Mouse (Mus musculus) lung, embryonic 16.5 days (tissue): ENCODE data around the gene Tnfrsf4. TPM values are rescaled to one million over a fixed set of nuclear protein-coding genes. Genes with fewer than 3 reads are reported as not detected.

ENCODE experiments used
- ATAC-seq: fragments of 200-750 bp; cut with Nextera tagmentation; 2 replicates; pipeline ENCODE4 v1.8.0; 2017; ENCODE audit warnings: low read depth, mild to moderate bottlenecking, moderate library complexity
- H3K27ac ChIP-seq: fragments of 300-500 bp; sonication (generic); 2 replicates; pipeline ENCODE4 v1.5.1; 2014; ENCODE audit warnings: mild to moderate bottlenecking, control low read depth, low read length
- H3K27me3 ChIP-seq: fragments of 300-500 bp; sonication (generic); 2 replicates; pipeline ENCODE4 v1.6.1; 2014; ENCODE audit warnings: low read depth, low read length, mixed read lengths; ENCODE audit not compliant: control insufficient read depth, insufficient read depth
- H3K36me3 ChIP-seq: fragments of 300-500 bp; sonication (generic); 2 replicates; pipeline ENCODE4 v1.6.1; 2014; ENCODE audit warnings: low read length; ENCODE audit not compliant: control insufficient read depth, insufficient read depth
- H3K4me1 ChIP-seq: fragments of 300-500 bp; sonication (generic); replicated peaks from 2 replicates; pipeline ENCODE4 v1.6.1; 2014; ENCODE audit warnings: low read length, mixed read lengths; ENCODE audit not compliant: control insufficient read depth, insufficient read depth
- H3K4me2 ChIP-seq: fragments of 300-500 bp; sonication (generic); 2 replicates; pipeline ENCODE4 v1.6.1; 2014; ENCODE audit warnings: low read depth, low read length, control low read depth
- H3K4me3 ChIP-seq: fragments of 300-500 bp; sonication (generic); 2 replicates; pipeline ENCODE4 v1.5.1; 2014; ENCODE audit warnings: mild to moderate bottlenecking, low read length, control low read depth
- H3K9ac ChIP-seq: fragments of 300-500 bp; sonication (generic); 2 replicates; pipeline ENCODE4 v1.6.1; 2014; ENCODE audit warnings: low read length, control low read depth
- H3K9me3 ChIP-seq: fragments of 300-500 bp; sonication (generic); 2 replicates; pipeline ENCODE4 v1.6.1; 2016; ENCODE audit warnings: low read length; ENCODE audit not compliant: control insufficient read depth
- WGBS: fragments of 180-500 bp; shearing (Covaris S2); extraction: QIAGEN DNeasy Blood & Tissue Kit; methylation state at CpG from one replicate; pipeline ENCODE4 v1.1.7; 2014; 5-methylcytosine and 5-hydroxymethylcytosine counted together
- polyA plus RNA-seq: library from polyadenylated mRNA; unstranded; fragments of >200 nt; fragmentation: Nextera tagmentation; extraction: Ambion mirVana; gene quantifications from 2 replicates; pipeline ENCODE4 v1.2.1, GENCODE M21; 2015

Tnfrsf4 gene
- polyA plus RNA-seq, 1 experiment from 2014 or later: 1.1 TPM

- WGBS: 24% methylated on average over 37 of the region's 37 CpGs
- Histone ChIP-seq H3K4me2 (peak overlapping the region; percentile 99), H3K4me3 (peak overlapping the region; percentile 66), H3K9ac (peak overlapping the region; percentile 84), H3K36me3 (peaks cover 7% of the 10 kb centered on the region), H3K4me1 (peaks cover 20% of the 10 kb centered on the region), H3K9me3 (no peaks in the 10 kb centered on the region), H3K27me3 (no peaks in the 10 kb centered on the region), H3K27ac (peak overlapping the region; percentile 95)
- peak; percentile 1; the same call in 1 of the 2 replicates for ATAC-seq
Measured at GRCm38 (mm10) chr4:155991908-155992230, 21.8 kb upstream of the Tnfrsf4 start.

- ATAC-seq: peak; percentile 89
- Histone ChIP-seq H3K36me3 (peaks cover 11% of the 10 kb centered on the region), H3K9me3 (no peaks in the 10 kb centered on the region), H3K4me2 (peak within 1 kb of the TSS; percentile 99), H3K9ac (peak within 1 kb of the TSS; percentile 86), H3K27ac (peak within 1 kb of the TSS; percentile 95), H3K4me3 (peak within 1 kb of the TSS; percentile 86), H3K4me1 (peaks cover 20% of the 10 kb centered on the region), H3K27me3 (no peaks in the 10 kb centered on the region)
- under 1% methylated on average over 88 of the region's 99 CpGs for WGBS
Measured at GRCm38 (mm10) chr4:155992241-155992905, 21.3 kb upstream of the Tnfrsf4 start, which contains the start of the genes B3galt6 and Sdf4. TSS of gene B3galt6 (minus strand) at chr4:155992649. TSS of gene Sdf4 (plus strand) at chr4:155992872.

GRCm38 (mm10) chr4:155992906-155993547 lies 20.6 kb upstream of the Tnfrsf4 start:
- Histone ChIP-seq H3K4me1 (peaks cover 20% of the 10 kb centered on the region), H3K4me3 (peak overlapping the region; percentile 86), H3K9me3 (no peaks in the 10 kb centered on the region), H3K4me2 (peak overlapping the region; percentile 75), H3K27me3 (no peaks in the 10 kb centered on the region), H3K36me3 (peaks cover 11% of the 10 kb centered on the region), H3K9ac (peak overlapping the region; percentile 86), H3K27ac (peak overlapping the region; percentile 94)
- WGBS: under 1% methylated on average over 69 of the region's 70 CpGs
- ATAC-seq: peak; percentile 91

GRCm38 (mm10) chr4:155993606-155994005 lies 20.0 kb upstream of the Tnfrsf4 start:
- no peaks in the 10 kb centered on the region for H3K9me3 ChIP-seq
- peak overlapping the region; percentile 75 for H3K4me2 ChIP-seq
- no peaks in the 10 kb centered on the region for H3K27me3 ChIP-seq
- H3K4me1 ChIP-seq: peaks cover 20% of the 10 kb centered on the region
- H3K36me3 ChIP-seq: peaks cover 11% of the 10 kb centered on the region
- no peak; the same call in 1 of the 2 replicates for ATAC-seq
- H3K9ac ChIP-seq: peak overlapping the region; percentile 86
- peak overlapping the region; percentile 94 for H3K27ac ChIP-seq
- 4% methylated on average over 15 of the region's 15 CpGs for WGBS
- peak overlapping the region; percentile 86 for H3K4me3 ChIP-seq

GRCm38 (mm10) chr4:156004109-156004508 lies 9.5 kb upstream of the Tnfrsf4 start:
- Histone ChIP-seq H3K36me3 (peaks cover 68% of the 10 kb centered on the region), H3K4me1 (no peaks in the 10 kb centered on the region), H3K4me2 (no peak overlapping the region), H3K9me3 (no peaks in the 10 kb centered on the region), H3K27ac (no peak overlapping the region), H3K27me3 (no peaks in the 10 kb centered on the region), H3K4me3 (no peak overlapping the region), H3K9ac (no peak overlapping the region)
- ATAC-seq: no peak
- WGBS: 92% methylated on average over 3 of the region's 3 CpGs

GRCm38 (mm10) chr4:156008369-156008768 lies 5.3 kb upstream of the Tnfrsf4 start:
- Histone ChIP-seq H3K36me3 (peaks cover 52% of the 10 kb centered on the region), H3K9ac (no peak overlapping the region), H3K27ac (no peak overlapping the region), H3K4me2 (no peak overlapping the region), H3K9me3 (no peaks in the 10 kb centered on the region), H3K4me1 (no peaks in the 10 kb centered on the region), H3K4me3 (no peak overlapping the region), H3K27me3 (no peaks in the 10 kb centered on the region)
- 90% methylated on average over 4 of the region's 4 CpGs for WGBS
- ATAC-seq: no peak

GRCm38 (mm10) chr4:156014436-156014835 lies 793 bp downstream of the Tnfrsf4 start:
- no peaks in the 10 kb centered on the region for H3K27me3 ChIP-seq
- no peak overlapping the region for H3K4me2 ChIP-seq
- H3K36me3 ChIP-seq: peaks cover 12% of the 10 kb centered on the region
- WGBS: 81% methylated on average over 2 of the region's 2 CpGs
- no peak for ATAC-seq
- H3K9ac ChIP-seq: no peak overlapping the region
- no peak overlapping the region for H3K27ac ChIP-seq
- no peak overlapping the region for H3K4me3 ChIP-seq
- no peaks in the 10 kb centered on the region for H3K9me3 ChIP-seq
- H3K4me1 ChIP-seq: no peaks in the 10 kb centered on the region

GRCm38 (mm10) chr4:156019771-156020170 lies 6.1 kb downstream of the Tnfrsf4 start:
- Histone ChIP-seq H3K9me3 (no peaks in the 10 kb centered on the region), H3K4me2 (no peak overlapping the region), H3K4me1 (no peaks in the 10 kb centered on the region), H3K9ac (no peak overlapping the region), H3K27ac (no peak overlapping the region), H3K4me3 (no peak overlapping the region), H3K36me3 (no peaks in the 10 kb centered on the region), H3K27me3 (no peaks in the 10 kb centered on the region)
- ATAC-seq: no peak
- WGBS: 86% methylated on average over 12 of the region's 12 CpGs

- 52% methylated on average over 3 of the region's 3 CpGs for whole genome bisulfite sequencing
- no peaks in the 10 kb centered on the region for H3K9me3 ChIP-seq
- no peaks in the 10 kb centered on the region for H3K36me3 ChIP-seq
- peaks cover 9% of the 10 kb centered on the region for H3K4me1 ChIP-seq
- no peak overlapping the region for H3K27ac ChIP-seq
- no peak overlapping the region for H3K4me3 ChIP-seq
- H3K27me3 ChIP-seq: no peaks in the 10 kb centered on the region
- no peak overlapping the region for H3K9ac ChIP-seq
- no peak overlapping the region for H3K4me2 ChIP-seq
- ATAC-seq: no peak
Measured at GRCm38 (mm10) chr4:156021381-156021780, 7.7 kb downstream of the Tnfrsf4 start.
